Mouse (Mus musculus): Measurements from ENCODE around the gene Zfp286. TPM values are rescaled to one million over a fixed set of nuclear protein-coding genes. Genes with fewer than 3 reads are reported as not detected.

The Zfp286 gene
- polyA plus RNA-seq, 1 experiment from 2014 or later: 14.8 TPM

GRCm38 (mm10) chr11:62820661-62821437 lies 31.6 kb upstream of the Zfp286 start:
- peak overlapping the region; percentile 55 for H3K4me3 ChIP-seq (ENCODE audit: low read length)
- peak overlapping the region; percentile 63 for H3K4me2 ChIP-seq (ENCODE audit: low read depth, low read length)
- H3K27ac ChIP-seq (ENCODE audit: low read length): peak overlapping the region; percentile 85
- WGBS: 6% methylated on average over 16 of the region's 16 CpGs
- H3K27me3 ChIP-seq (ENCODE audit: control insufficient read depth, insufficient read depth, low read depth, low read length): no peaks in the 10 kb centered on the region
- peak overlapping the region; percentile 68 for H3K9ac ChIP-seq (ENCODE audit: low read length)
- peak; percentile 64 for ATAC-seq (ENCODE audit: low read depth)
- no peaks in the 10 kb centered on the region for H3K36me3 ChIP-seq (ENCODE audit: control insufficient read depth, insufficient read depth, low read length)
- peaks cover 12% of the 10 kb centered on the region for H3K4me1 ChIP-seq (replicated peaks; ENCODE audit: control insufficient read depth, insufficient read depth, low read length)
- no peaks in the 10 kb centered on the region for H3K9me3 ChIP-seq (ENCODE audit: control insufficient read depth, low read length)

- Histone ChIP-seq H3K4me2 (ENCODE audit: low read depth, low read length) (peak within 1 kb of the TSS; percentile 63), H3K27me3 (ENCODE audit: control insufficient read depth, insufficient read depth, low read depth, low read length) (no peaks in the 10 kb centered on the region), H3K36me3 (ENCODE audit: control insufficient read depth, insufficient read depth, low read length) (no peaks in the 10 kb centered on the region), H3K4me1 (replicated peaks; ENCODE audit: control insufficient read depth, insufficient read depth, low read length) (peaks cover 9% of the 10 kb centered on the region), H3K4me3 (ENCODE audit: low read length) (peak within 1 kb of the TSS; percentile 55), H3K27ac (ENCODE audit: low read length) (peak within 1 kb of the TSS; percentile 85), H3K9me3 (ENCODE audit: control insufficient read depth, low read length) (no peaks in the 10 kb centered on the region), H3K9ac (ENCODE audit: low read length) (peak within 1 kb of the TSS; percentile 68)
- peak; percentile 91 for ATAC-seq (ENCODE audit: low read depth)
- 1% methylated on average over 15 of the region's 15 CpGs for WGBS
These were observed 30.8 kb upstream of the Zfp286 start, which contains the start of gene Trim16 for GRCm38 (mm10) chr11:62820059-62820541. Gene Trim16, plus strand, starts transcription at chr11:62820231.

- H3K9ac ChIP-seq (ENCODE audit: low read length): no peak overlapping the region
- H3K4me2 ChIP-seq (ENCODE audit: low read depth, low read length): no peak overlapping the region
- H3K27me3 ChIP-seq (ENCODE audit: control insufficient read depth, insufficient read depth, low read depth, low read length): no peaks in the 10 kb centered on the region
- no peaks in the 10 kb centered on the region for H3K9me3 ChIP-seq (ENCODE audit: control insufficient read depth, low read length)
- H3K4me3 ChIP-seq (ENCODE audit: low read length): no peak overlapping the region
- H3K36me3 ChIP-seq (ENCODE audit: control insufficient read depth, insufficient read depth, low read length): no peaks in the 10 kb centered on the region
- H3K27ac ChIP-seq (ENCODE audit: low read length): no peak overlapping the region
- 80% methylated on average over 8 of the region's 8 CpGs for WGBS
- peaks cover 13% of the 10 kb centered on the region for H3K4me1 ChIP-seq (replicated peaks; ENCODE audit: control insufficient read depth, insufficient read depth, low read length)
- no peak for ATAC-seq (ENCODE audit: low read depth)
These were observed 29.9 kb upstream of the Zfp286 start for GRCm38 (mm10) chr11:62819059-62819686.

- Histone ChIP-seq H3K4me1 (replicated peaks; ENCODE audit: control insufficient read depth, insufficient read depth, low read length) (peaks cover 16% of the 10 kb centered on the region), H3K9me3 (ENCODE audit: control insufficient read depth, low read length) (no peaks in the 10 kb centered on the region), H3K9ac (ENCODE audit: low read length) (no peak overlapping the region), H3K27ac (ENCODE audit: low read length) (no peak overlapping the region), H3K4me2 (ENCODE audit: low read depth, low read length) (no peak overlapping the region), H3K4me3 (ENCODE audit: low read length) (no peak overlapping the region), H3K36me3 (ENCODE audit: control insufficient read depth, insufficient read depth, low read length) (no peaks in the 10 kb centered on the region), H3K27me3 (ENCODE audit: control insufficient read depth, insufficient read depth, low read depth, low read length) (no peaks in the 10 kb centered on the region)
- WGBS: 33% methylated on average over 6 of the region's 6 CpGs
- ATAC-seq (ENCODE audit: low read depth): no peak
These were observed 27.3 kb upstream of the Zfp286 start for GRCm38 (mm10) chr11:62816591-62816990.

- Histone ChIP-seq H3K9me3 (ENCODE audit: control insufficient read depth, low read length) (no peaks in the 10 kb centered on the region), H3K27me3 (ENCODE audit: control insufficient read depth, insufficient read depth, low read depth, low read length) (no peaks in the 10 kb centered on the region), H3K4me1 (replicated peaks; ENCODE audit: control insufficient read depth, insufficient read depth, low read length) (peaks cover 13% of the 10 kb centered on the region), H3K4me2 (ENCODE audit: low read depth, low read length) (no peak overlapping the region), H3K4me3 (ENCODE audit: low read length) (no peak overlapping the region), H3K36me3 (ENCODE audit: control insufficient read depth, insufficient read depth, low read length) (no peaks in the 10 kb centered on the region), H3K9ac (ENCODE audit: low read length) (no peak overlapping the region), H3K27ac (ENCODE audit: low read length) (no peak overlapping the region)
- 78% methylated on average over 1 of the region's 1 CpGs for WGBS
- ATAC-seq (ENCODE audit: low read depth): no peak
These were observed 26.2 kb upstream of the Zfp286 start for GRCm38 (mm10) chr11:62815438-62815837.

- no peaks in the 10 kb centered on the region for H3K36me3 ChIP-seq (ENCODE audit: control insufficient read depth, insufficient read depth, low read length)
- peak overlapping the region; percentile 76 for H3K27ac ChIP-seq (ENCODE audit: low read length)
- no peak overlapping the region for H3K4me3 ChIP-seq (ENCODE audit: low read length)
- peaks cover 13% of the 10 kb centered on the region for H3K4me1 ChIP-seq (replicated peaks; ENCODE audit: control insufficient read depth, insufficient read depth, low read length)
- H3K9ac ChIP-seq (ENCODE audit: low read length): no peak overlapping the region
- peak; percentile 55; the same call in 1 of the 2 replicates for ATAC-seq (ENCODE audit: low read depth)
- 29% methylated on average over 4 of the region's 4 CpGs for WGBS
- H3K4me2 ChIP-seq (ENCODE audit: low read depth, low read length): no peak overlapping the region
- H3K27me3 ChIP-seq (ENCODE audit: control insufficient read depth, insufficient read depth, low read depth, low read length): no peaks in the 10 kb centered on the region
- H3K9me3 ChIP-seq (ENCODE audit: control insufficient read depth, low read length): no peaks in the 10 kb centered on the region
These were observed 25.4 kb upstream of the Zfp286 start for GRCm38 (mm10) chr11:62814625-62815024.

- peaks cover 13% of the 10 kb centered on the region for H3K4me1 ChIP-seq (replicated peaks; ENCODE audit: control insufficient read depth, insufficient read depth, low read length)
- H3K36me3 ChIP-seq (ENCODE audit: control insufficient read depth, insufficient read depth, low read length): no peaks in the 10 kb centered on the region
- ATAC-seq (ENCODE audit: low read depth): peak; percentile 93
- no peak overlapping the region for H3K4me2 ChIP-seq (ENCODE audit: low read depth, low read length)
- peak overlapping the region; percentile 76 for H3K27ac ChIP-seq (ENCODE audit: low read length)
- WGBS: 42% methylated on average over 6 of the region's 6 CpGs
- H3K9me3 ChIP-seq (ENCODE audit: control insufficient read depth, low read length): no peaks in the 10 kb centered on the region
- no peak overlapping the region for H3K9ac ChIP-seq (ENCODE audit: low read length)
- no peaks in the 10 kb centered on the region for H3K27me3 ChIP-seq (ENCODE audit: control insufficient read depth, insufficient read depth, low read depth, low read length)
- H3K4me3 ChIP-seq (ENCODE audit: low read length): no peak overlapping the region
These were observed 24.8 kb upstream of the Zfp286 start for GRCm38 (mm10) chr11:62813970-62814624.

GRCm38 (mm10) chr11:62813497-62813896 lies 24.2 kb upstream of the Zfp286 start:
- no peak overlapping the region for H3K4me2 ChIP-seq (ENCODE audit: low read depth, low read length)
- no peaks in the 10 kb centered on the region for H3K9me3 ChIP-seq (ENCODE audit: control insufficient read depth, low read length)
- no peaks in the 10 kb centered on the region for H3K27me3 ChIP-seq (ENCODE audit: control insufficient read depth, insufficient read depth, low read depth, low read length)
- H3K4me3 ChIP-seq (ENCODE audit: low read length): no peak overlapping the region
- no peak overlapping the region for H3K9ac ChIP-seq (ENCODE audit: low read length)
- H3K36me3 ChIP-seq (ENCODE audit: control insufficient read depth, insufficient read depth, low read length): no peaks in the 10 kb centered on the region
- peaks cover 13% of the 10 kb centered on the region for H3K4me1 ChIP-seq (replicated peaks; ENCODE audit: control insufficient read depth, insufficient read depth, low read length)
- H3K27ac ChIP-seq (ENCODE audit: low read length): peak overlapping the region; percentile 76
- WGBS: 12% methylated on average over 1 of the region's 1 CpGs
- ATAC-seq (ENCODE audit: low read depth): no peak

- peaks cover 13% of the 10 kb centered on the region for H3K4me1 ChIP-seq (replicated peaks; ENCODE audit: control insufficient read depth, insufficient read depth, low read length)
- H3K27me3 ChIP-seq (ENCODE audit: control insufficient read depth, insufficient read depth, low read depth, low read length): no peaks in the 10 kb centered on the region
- H3K9ac ChIP-seq (ENCODE audit: low read length): no peak overlapping the region
- no peak for ATAC-seq (ENCODE audit: low read depth)
- H3K4me2 ChIP-seq (ENCODE audit: low read depth, low read length): no peak overlapping the region
- H3K27ac ChIP-seq (ENCODE audit: low read length): no peak overlapping the region
- H3K36me3 ChIP-seq (ENCODE audit: control insufficient read depth, insufficient read depth, low read length): no peaks in the 10 kb centered on the region
- H3K4me3 ChIP-seq (ENCODE audit: low read length): no peak overlapping the region
- 65% methylated on average over 6 of the region's 6 CpGs for WGBS
- H3K9me3 ChIP-seq (ENCODE audit: control insufficient read depth, low read length): no peaks in the 10 kb centered on the region
These were observed 23.0 kb upstream of the Zfp286 start for GRCm38 (mm10) chr11:62812268-62812667.

Data from lung, embryonic 16.5 days (tissue).